Mouse (Mus musculus): Measurements from ENCODE around the gene Nmrk2.

Gene Nmrk2

GRCm38 (mm10) chr10:81165118-81165517 lies 36.7 kb downstream of the Nmrk2 start:
- no peak for DNase-seq (ENCODE audit: low spot score)

- no peak for DNase-seq (ENCODE audit: low spot score)
Measured at GRCm38 (mm10) chr10:81162318-81162652, 39.6 kb downstream of the Nmrk2 start.

GRCm38 (mm10) chr10:81161602-81162317 lies 40.1 kb downstream of the Nmrk2 start:
- no peak for DNase-seq (ENCODE audit: low spot score)

- no peak for DNase-seq (ENCODE audit: low spot score)
Measured at GRCm38 (mm10) chr10:81154736-81155135, 47.1 kb downstream of the Nmrk2 start.

GRCm38 (mm10) chr10:81154313-81154712 lies 47.5 kb downstream of the Nmrk2 start:
- no peak for DNase-seq (ENCODE audit: low spot score)

- no peak for DNase-seq (ENCODE audit: low spot score)
Measured at GRCm38 (mm10) chr10:81152609-81153008, 49.2 kb downstream of the Nmrk2 start.

GRCm38 (mm10) chr10:81151261-81151660 lies 50.6 kb downstream of the Nmrk2 start:
- no peak for DNase-seq (ENCODE audit: low spot score)
